Mouse (Mus musculus) E14TG2a.4 (cell line): ENCODE results near the gene Senp2.

Experiments used
- CTCF ChIP-seq: conservative IDR thresholded peaks from 2 replicates; pipeline ENCODE4 v1.5.1; 2014; ENCODE audit warnings: low read length
- POU5F1 ChIP-seq: IDR thresholded peaks from 2 replicates; pipeline ENCODE4 v1.6.1; 2014; ENCODE audit warnings: low read length, borderline replicate concordance

- TF ChIP-seq CTCF (no peak), POU5F1 (no peak)
These were observed 43.7 kb upstream of the Senp2 start for GRCm38 (mm10) chr16:21965576-21965975.
